Mouse (Mus musculus): ENCODE measurements around the gene Polr3f. TPM values are rescaled to one million over a fixed set of nuclear protein-coding genes. Genes with fewer than 3 reads are reported as not detected.

Gene Polr3f
- total RNA-seq, 2 experiments from 2014 or later: 9.1 to 9.5 TPM

- no peak for DNase-seq (ENCODE audit: low spot score)
These were observed 61.2 kb downstream of the Polr3f start for GRCm38 (mm10) chr2:144588723-144589122.

Other genes with a start within 250 kb of the Polr3f start
- gene Ovol2, start 195.6 kb upstream of the Polr3f start, total RNA-seq (2021): not detected
- gene Kat14, start 158.7 kb upstream of the Polr3f start, total RNA-seq (2021): 10 to 100 TPM; 16.6 to 22.7 TPM
- 1 to 10 TPM; 7.0 to 8.3 TPM for gene Pet117, start 158.7 kb upstream of the Polr3f start, total RNA-seq (2021)
- gene Dzank1, start 304 bp upstream of the Polr3f start, total RNA-seq (2021): under 1 TPM; 0.27 to 0.52 TPM
- gene Rbbp9, start 23.2 kb downstream of the Polr3f start, total RNA-seq (2021): 1 to 10 TPM; 5.9 TPM
- 10 to 100 TPM; 10.5 to 11.8 TPM for gene Sec23b, start 28.5 kb downstream of the Polr3f start, total RNA-seq (2021)
- gene Smim26, start 66.3 kb downstream of the Polr3f start, total RNA-seq (2021): 10 to 100 TPM; 75.6 to 87.0 TPM
- 10 to 100 TPM; 13.1 to 13.5 TPM for gene Dtd1, start 72.2 kb downstream of the Polr3f start, total RNA-seq (2021)